Comparison of ENCODE assay signal across 21 mouse cellular contexts in the genomic region with DNA sequence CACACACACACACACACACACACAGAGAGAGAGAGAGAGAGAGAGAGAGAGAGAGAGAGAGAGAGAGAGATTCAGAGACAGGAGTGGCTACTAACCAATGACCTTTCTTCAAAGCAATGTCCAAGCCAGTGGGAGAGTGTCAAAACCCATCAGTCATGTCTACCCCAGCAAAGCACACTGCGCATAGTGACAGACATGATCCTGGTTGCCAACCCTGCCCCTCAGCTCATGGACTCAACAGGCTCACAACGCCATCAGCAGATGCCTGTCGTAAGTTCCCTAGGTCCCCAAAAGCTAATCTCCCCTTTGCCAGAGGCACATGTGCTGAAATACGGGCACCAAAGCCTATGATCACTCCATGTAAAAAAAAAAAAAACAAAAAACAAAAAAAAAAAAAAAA. TPM values are rescaled to one million over a fixed set of nuclear protein-coding genes. Genes with fewer than 3 reads are reported as not detected.
DNase-seq lines count a peak whose midpoint lies in the region; ATAC-seq and TF ChIP-seq lines count a peak whose summit lies in the region.
"Had no signal": no experiment of that assay in that cellular context is flagged by ENCODE, and none has a peak within 500 bp of the region (broad histone marks: within the 10 kb centered on the region; RNA-seq: fewer than 3 reads in every experiment).

No protein-coding gene starts in this region.

- intact Hi-C loops in heart, adult 2 months (cut with DNase I) = loop anchor here (5.0 kb wide), 1 partner anchor 244 kb away; no protein-coding TSS in a partner anchor

- no peak for TF ChIP-seq CTCF in heart, adult 2 months (IDR thresholded peaks at IDR 0.05)
- no peak for TF ChIP-seq CTCF in layer of hippocampus, adult 2 months (conservative IDR thresholded peaks at IDR 0.05)

- no peak for ATAC-seq in embryonic facial prominence, embryonic 14.5 days (ENCODE audit: low read depth)
- ATAC-seq in hindbrain, embryonic 16.5 days = no peak
- ATAC-seq: inflammation-experienced regulatory T-cells, adult 6 months; midbrain, embryonic 15.5 days had no signal

- no peak for TF ChIP-seq EP300 in heart, adult 2 months (IDR thresholded peaks at IDR 0.05; ENCODE audit: insufficient read depth, low read depth, low read length)

- no peak overlapping the region for H3ac ChIP-seq in myocyte (ENCODE audit: control insufficient read depth, insufficient read length)

- no peak overlapping the region for H3K4me3 ChIP-seq in heart, adult 2 months
- H3K4me3 ChIP-seq in layer of hippocampus, adult 2 months = no peak overlapping the region
- no peak overlapping the region for H3K4me3 ChIP-seq in embryonic facial prominence, embryonic 14.5 days (ENCODE audit: low read depth, low read length)
- H3K4me3 ChIP-seq in myocyte = no peak overlapping the region
- no peak overlapping the region for H3K4me3 ChIP-seq in hindbrain, embryonic 16.5 days (ENCODE audit: low read length)
- H3K4me3 ChIP-seq: midbrain, embryonic 15.5 days had no signal

- DNase-seq in heart, adult 2 months = no peak
- no peak for DNase-seq in heart, adult 9 months (ENCODE audit: low spot score in 2 of 2)
- no peak for DNase-seq in layer of hippocampus, adult 2 months (ENCODE audit: low spot score in 2 of 2)
- no peak for DNase-seq in layer of hippocampus, adult 11-12 months (ENCODE audit: low spot score)
- no peak for DNase-seq in embryonic facial prominence, embryonic 14.5 days (ENCODE audit: low spot score)
- DNase-seq in urinary bladder, postnatal 4 days (ENCODE audit: low spot score in 2 of 2) = no peak
- DNase-seq: right cerebral cortex, postnatal 14 days had no signal

- H3K9me3 ChIP-seq in embryonic facial prominence, embryonic 14.5 days (ENCODE audit: control insufficient read depth, low read length) = peaks cover 6% of the 10 kb centered on the region; the same call in 1 of the 2 replicates
- H3K9me3 ChIP-seq in hindbrain, embryonic 16.5 days (ENCODE audit: control insufficient read depth, low read length) = no peaks in the 10 kb centered on the region
- H3K9me3 ChIP-seq: midbrain, embryonic 15.5 days had no signal

- no peaks in the 10 kb centered on the region for H3K36me3 ChIP-seq in heart, adult 2 months (ENCODE audit: control insufficient read depth, insufficient read depth, low read length)
- no peaks in the 10 kb centered on the region for H3K36me3 ChIP-seq in embryonic facial prominence, embryonic 14.5 days (ENCODE audit: control insufficient read depth, insufficient read depth, low read length)
- H3K36me3 ChIP-seq in myocyte (ENCODE audit: control insufficient read depth, insufficient read depth) = no peaks in the 10 kb centered on the region
- H3K36me3 ChIP-seq in hindbrain, embryonic 16.5 days (ENCODE audit: control insufficient read depth, insufficient read depth, low read length) = no peaks in the 10 kb centered on the region
- H3K36me3 ChIP-seq: midbrain, embryonic 15.5 days had no signal

- H3K27me3 ChIP-seq in heart, adult 2 months (ENCODE audit: control insufficient read depth, insufficient read depth, low read length) = no peaks in the 10 kb centered on the region
- H3K27me3 ChIP-seq in embryonic facial prominence, embryonic 14.5 days (replicated peaks; ENCODE audit: control insufficient read depth, insufficient read depth, low read length) = no peaks in the 10 kb centered on the region
- H3K27me3 ChIP-seq in myocyte (ENCODE audit: control insufficient read depth, insufficient read depth, insufficient read length) = no peaks in the 10 kb centered on the region
- H3K27me3 ChIP-seq in hindbrain, embryonic 16.5 days (replicated peaks; ENCODE audit: control insufficient read depth, insufficient read depth, low read length) = no peaks in the 10 kb centered on the region
- H3K27me3 ChIP-seq: midbrain, embryonic 15.5 days had no signal

- TF ChIP-seq POLR2A in heart, adult 2 months (IDR thresholded peaks at IDR 0.05; ENCODE audit: insufficient read depth, low read depth, low read length) = no peak
- TF ChIP-seq POLR2A in myocyte (IDR thresholded peaks at IDR 0.05; ENCODE audit: insufficient read length, low read depth) = no peak

- peak overlapping the region; percentile 58 for H3K27ac ChIP-seq in heart, adult 2 months
- H3K27ac ChIP-seq in layer of hippocampus, adult 2 months = peak overlapping the region; percentile 73; the same call in 1 of the 2 replicates
- peak overlapping the region; percentile 89 for H3K27ac ChIP-seq in embryonic facial prominence, embryonic 14.5 days (replicated peaks; ENCODE audit: low read depth, low read length)
- no peak overlapping the region for H3K27ac ChIP-seq in hindbrain, embryonic 16.5 days (ENCODE audit: low read depth, low read length)
- H3K27ac ChIP-seq: midbrain, embryonic 15.5 days had no signal

- peaks cover 7% of the 10 kb centered on the region for H3K4me1 ChIP-seq in heart, adult 2 months (ENCODE audit: control insufficient read depth, insufficient read depth, low read length)
- peaks cover 18% of the 10 kb centered on the region; the same call in 1 of the 2 replicates for H3K4me1 ChIP-seq in embryonic facial prominence, embryonic 14.5 days (ENCODE audit: control insufficient read depth, insufficient read depth, low read length)
- H3K4me1 ChIP-seq in hindbrain, embryonic 16.5 days (ENCODE audit: control insufficient read depth, insufficient read depth, low read depth, low read length) = peaks cover 2% of the 10 kb centered on the region
- H3K4me1 ChIP-seq: midbrain, embryonic 15.5 days had no signal

- no peaks in the 10 kb centered on the region for H3K79me2 ChIP-seq in heart, adult 2 months (replicated peaks; ENCODE audit: control insufficient read depth, insufficient read depth, low read length)
- H3K79me2 ChIP-seq in myocyte (ENCODE audit: control insufficient read depth, insufficient read depth) = no peaks in the 10 kb centered on the region

- no peak overlapping the region for H3K4me2 ChIP-seq in embryonic facial prominence, embryonic 14.5 days (ENCODE audit: low read depth, low read length)
- peak overlapping the region; percentile 69 for H3K4me2 ChIP-seq in myocyte (ENCODE audit: low read depth)
- no peak overlapping the region for H3K4me2 ChIP-seq in hindbrain, embryonic 16.5 days (ENCODE audit: low read length)
- H3K4me2 ChIP-seq: midbrain, embryonic 15.5 days had no signal

- 85% methylated on average over 4 of the region's 4 CpGs for WGBS in heart, adult 2 months
- WGBS in embryonic facial prominence, embryonic 14.5 days = 73% methylated on average over 4 of the region's 4 CpGs
- 85% methylated on average over 4 of the region's 4 CpGs for WGBS in hindbrain, embryonic 16.5 days

- H3K9ac ChIP-seq in heart, adult 2 months (ENCODE audit: low read depth, low read length) = no peak overlapping the region
- H3K9ac ChIP-seq in embryonic facial prominence, embryonic 14.5 days (ENCODE audit: low read depth, low read length) = no peak overlapping the region
- no peak overlapping the region for H3K9ac ChIP-seq in hindbrain, embryonic 16.5 days (ENCODE audit: low read depth, low read length)
- H3K9ac ChIP-seq: midbrain, embryonic 15.5 days had no signal

TF ChIP-seq in myocyte, 11 proteins besides CTCF, POLR2A, EP300 and RAD21:
- no peak for TF ChIP-seq POLR2AphosphoS2 (IDR thresholded peaks at IDR 0.05; ENCODE audit: insufficient read length, low read depth)
- no peak for TF ChIP-seq E2F4 (IDR thresholded peaks at IDR 0.05; ENCODE audit: insufficient read depth)
- TF ChIP-seq TCF12 (IDR thresholded peaks at IDR 0.05; ENCODE audit: insufficient read depth, poor library complexity, severe bottlenecking) = no peak
- no peak for TF ChIP-seq MAX (IDR thresholded peaks at IDR 0.05; ENCODE audit: low read depth)
- TF ChIP-seq SRF (IDR thresholded peaks at IDR 0.05; ENCODE audit: control insufficient read depth, insufficient read length, low read depth) = no peak
- no peak for TF ChIP-seq CEBPB (IDR thresholded peaks at IDR 0.05; ENCODE audit: insufficient read depth, poor library complexity, severe bottlenecking)
- no peak for TF ChIP-seq REST (IDR thresholded peaks at IDR 0.05; ENCODE audit: insufficient read depth, insufficient read length)

RNA-seq across cellular contexts. Expression of gene Mlph, which starts 18.6 kb away (rescaled TPM):
- 1 to 10 TPM in 1 of 2 experiments, under 1 TPM in 1; 0.73 to 1.1 TPM for total RNA-seq in heart, adult 2 months (2021)
- 0.44 and 0.72 TPM in 2 replicates for polyA plus RNA-seq in heart, adult 2 months (2012; rRNA removed)
- 1 to 10 TPM in 1 of 2 experiments, under 1 TPM in 1; 0.88 to 1.6 TPM for total RNA-seq in layer of hippocampus, adult 2 months (2021)
- polyA plus RNA-seq in embryonic facial prominence, embryonic 14.5 days (2014; fragmentation: Nextera tagmentation; extraction: Ambion mirVana) = 0.86 and 1.1 TPM in 2 replicates
- 0.11 TPM for polyA plus RNA-seq in myocyte (2012; fragmentation: generic; extraction: Trizol)
- 0.14 and 0.18 TPM in 2 replicates for polyA plus RNA-seq in hindbrain, embryonic 16.5 days (2015; fragmentation: Nextera tagmentation; extraction: Ambion mirVana)
- total RNA-seq: MEL had no signal
- polyA plus RNA-seq: inflammation-experienced regulatory T-cells, adult 6 months had no signal

RNA-seq across cellular contexts. Expression of gene Col6a3, which starts 52.5 kb away (rescaled TPM):
- 10 to 100 TPM; 15.8 to 35.9 TPM for total RNA-seq in heart, adult 2 months (2021)
- 16.8 and 22.2 TPM in 2 replicates for polyA plus RNA-seq in heart, adult 2 months (2012; rRNA removed)
- 1 to 10 TPM; 3.4 to 4.0 TPM for total RNA-seq in layer of hippocampus, adult 2 months (2021)
- polyA plus RNA-seq in embryonic facial prominence, embryonic 14.5 days (2014; fragmentation: Nextera tagmentation; extraction: Ambion mirVana) = 262 and 324 TPM in 2 replicates
- polyA plus RNA-seq in myocyte (2012; fragmentation: generic; extraction: Trizol) = 186 TPM
- 6.9 and 14.5 TPM in 2 replicates for polyA plus RNA-seq in hindbrain, embryonic 16.5 days (2015; fragmentation: Nextera tagmentation; extraction: Ambion mirVana)
- total RNA-seq: megakaryocyte progenitor cell, adult 5-6 weeks; MEL had no signal

RNA-seq across cellular contexts. Expression of gene Prlh, which starts 56.6 kb away (rescaled TPM):
- total RNA-seq in heart, adult 2 months (2021) = not detected
- polyA plus RNA-seq in heart, adult 2 months (2012; rRNA removed) = not detected in 2 replicates
- not detected for total RNA-seq in layer of hippocampus, adult 2 months (2021)
- polyA plus RNA-seq in embryonic facial prominence, embryonic 14.5 days (2014; fragmentation: Nextera tagmentation; extraction: Ambion mirVana) = not detected in 2 replicates
- polyA plus RNA-seq in myocyte (2012; fragmentation: generic; extraction: Trizol) = not detected
- not detected in 2 replicates for polyA plus RNA-seq in hindbrain, embryonic 16.5 days (2015; fragmentation: Nextera tagmentation; extraction: Ambion mirVana)
- total RNA-seq: adrenal gland, postnatal 10 days; heart, postnatal 4 days; layer of hippocampus, postnatal 25 days; left cerebral cortex, postnatal 36 days; megakaryocyte progenitor cell, adult 5-6 weeks; MEL had no signal
- polyA plus RNA-seq: frontal cortex, adult 2 months; gonadal fat pad, adult 2 months; inflammation-experienced regulatory T-cells, adult 6 months; liver, embryonic 16.5 days; midbrain, embryonic 15.5 days; neural tube, embryonic 11.5 days had no signal
